ENCODE assay signal across 20 mouse cellular contexts in the genomic region with DNA sequence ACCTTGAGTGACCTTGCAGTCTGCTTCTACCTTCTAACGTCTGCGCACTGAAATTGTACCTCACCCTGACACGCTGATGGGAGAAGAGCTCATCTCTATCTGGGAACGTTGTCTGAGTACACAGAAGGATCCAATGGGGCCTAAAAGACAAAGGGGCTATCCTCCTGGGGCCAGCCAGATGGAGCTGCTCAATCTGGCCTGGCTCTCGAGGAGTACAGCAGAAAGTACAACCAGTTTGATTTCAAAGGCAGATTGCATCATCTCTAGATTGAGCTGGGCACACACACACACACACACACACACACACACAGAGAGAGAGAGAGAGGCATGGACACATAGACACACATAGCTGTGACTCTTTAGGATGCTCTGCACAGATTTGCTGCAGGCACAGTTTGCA.
DNase-seq lines count a peak whose midpoint lies in the region; ATAC-seq and TF ChIP-seq lines count a peak whose summit lies in the region.
"Had no signal": no experiment of that assay in that cellular context is flagged by ENCODE, and none has a peak within 500 bp of the region (broad histone marks: within the 10 kb centered on the region; RNA-seq: fewer than 3 reads in every experiment).

No protein-coding gene starts in this region.

- TF ChIP-seq CTCF in cerebellum, adult 2 months (IDR thresholded peaks at IDR 0.05; ENCODE audit: borderline replicate concordance, insufficient read depth, low read depth, low read length), result no peak
- TF ChIP-seq CTCF in left cerebral cortex, adult 2 months (IDR thresholded peaks at IDR 0.05), result no peak
- no peak for TF ChIP-seq CTCF in hindbrain, postnatal 0 days (IDR thresholded peaks at IDR 0.05; ENCODE audit: low read depth)

- DNase-seq in cerebellum, postnatal 14 days, result peak; percentile 4 to 9
- DNase-seq in cerebellum, adult 2 months, result no peak
- DNase-seq in left cerebral cortex, adult 2 months (ENCODE audit: extremely low spot score in 1 of 2, low spot score in 2 of 2), result no peak
- no peak for DNase-seq in left cerebral cortex, postnatal 25 days (ENCODE audit: low spot score in 2 of 2)
- DNase-seq in hindbrain, postnatal 0 days (ENCODE audit: low spot score), result peak; percentile 52
- no peak for DNase-seq in liver, embryonic 11.5 days (ENCODE audit: low spot score)
- DNase-seq in heart, postnatal 4 days, result no peak
- DNase-seq: adrenal gland, postnatal 14 days; cerebellum, postnatal 36 days; gastrocnemius, postnatal 25 days; kidney, adult 2 months; kidney, postnatal 36 days; layer of hippocampus, postnatal 36 days; lung, postnatal 10 days; retina, postnatal 1 day had no signal

- H3K27ac ChIP-seq in cerebellum, adult 2 months (ENCODE audit: insufficient read depth, low read length), result no peak overlapping the region
- H3K27ac ChIP-seq in left cerebral cortex, adult 2 months, result peak overlapping the region; percentile 61; the same call in 1 of the 2 replicates
- peak overlapping the region; percentile 32; the same call in 1 of the 2 replicates for H3K27ac ChIP-seq in hindbrain, postnatal 0 days
- peak overlapping the region; percentile 28; the same call in 1 of the 2 replicates for H3K27ac ChIP-seq in neural tube, embryonic 15.5 days (replicated peaks)
- no peak overlapping the region for H3K27ac ChIP-seq in liver, embryonic 11.5 days (ENCODE audit: low read depth, low read length)
- H3K27ac ChIP-seq: embryonic facial prominence, embryonic 15.5 days; limb, embryonic 12.5 days; liver, embryonic 15.5 days had no signal

- TF ChIP-seq POLR2A in cerebellum, adult 2 months (IDR thresholded peaks at IDR 0.05; ENCODE audit: borderline replicate concordance, insufficient read depth, low read length), result no peak

- no peaks in the 10 kb centered on the region for H3K27me3 ChIP-seq in cerebellum, adult 2 months (ENCODE audit: control insufficient read depth, insufficient read depth, low read length)
- H3K27me3 ChIP-seq in hindbrain, postnatal 0 days (ENCODE audit: insufficient read depth, low read length), result no peaks in the 10 kb centered on the region
- no peaks in the 10 kb centered on the region for H3K27me3 ChIP-seq in neural tube, embryonic 15.5 days (replicated peaks)
- H3K27me3 ChIP-seq in liver, embryonic 11.5 days (replicated peaks; ENCODE audit: control insufficient read depth, insufficient read depth, low read length), result no peaks in the 10 kb centered on the region
- H3K27me3 ChIP-seq: embryonic facial prominence, embryonic 15.5 days; limb, embryonic 12.5 days; liver, embryonic 15.5 days had no signal

- WGBS in cerebellum, adult 2 months, result 29% methylated on average over 5 of the region's 5 CpGs
- WGBS in hindbrain, postnatal 0 days, result 34% methylated on average over 5 of the region's 5 CpGs
- 44% methylated on average over 5 of the region's 5 CpGs for WGBS in neural tube, embryonic 15.5 days
- 62% methylated on average over 5 of the region's 5 CpGs for WGBS in liver, embryonic 11.5 days

- intact Hi-C loops in left cerebral cortex, adult 2 months (cut with DNase I), result loop anchor here (10.0 kb wide), 1 partner anchor 256 kb away; no protein-coding TSS in a partner anchor
- intact Hi-C loops in left cerebral cortex, postnatal 25 days (cut with DNase I), result loop anchor here (10.0 kb wide), 1 partner anchor 696 kb away; no protein-coding TSS in a partner anchor

- no peaks in the 10 kb centered on the region for H3K36me3 ChIP-seq in hindbrain, postnatal 0 days (ENCODE audit: insufficient read depth, low read length)
- no peaks in the 10 kb centered on the region for H3K36me3 ChIP-seq in neural tube, embryonic 15.5 days
- H3K36me3 ChIP-seq in liver, embryonic 11.5 days (ENCODE audit: control insufficient read depth, insufficient read depth, low read length), result no peaks in the 10 kb centered on the region
- H3K36me3 ChIP-seq: embryonic facial prominence, embryonic 15.5 days; limb, embryonic 12.5 days; liver, embryonic 15.5 days had no signal

- H3K4me3 ChIP-seq in cerebellum, adult 2 months (replicated peaks; ENCODE audit: insufficient read depth, low read depth, low read length), result no peak overlapping the region
- no peak overlapping the region for H3K4me3 ChIP-seq in left cerebral cortex, adult 2 months
- no peak overlapping the region for H3K4me3 ChIP-seq in hindbrain, postnatal 0 days (ENCODE audit: low read length)
- no peak overlapping the region for H3K4me3 ChIP-seq in neural tube, embryonic 15.5 days (replicated peaks)
- no peak overlapping the region for H3K4me3 ChIP-seq in liver, embryonic 11.5 days (ENCODE audit: low read depth, low read length)
- H3K4me3 ChIP-seq: embryonic facial prominence, embryonic 15.5 days; limb, embryonic 12.5 days; liver, embryonic 15.5 days had no signal

- no peak overlapping the region for H3K4me2 ChIP-seq in hindbrain, postnatal 0 days (ENCODE audit: low read depth, low read length)
- no peak overlapping the region for H3K4me2 ChIP-seq in neural tube, embryonic 15.5 days
- H3K4me2 ChIP-seq in liver, embryonic 11.5 days, result no peak overlapping the region
- H3K4me2 ChIP-seq: embryonic facial prominence, embryonic 15.5 days; heart, embryonic 11.5 days; limb, embryonic 12.5 days; liver, embryonic 15.5 days had no signal

- H3K9me3 ChIP-seq in hindbrain, postnatal 0 days (ENCODE audit: low read length), result no peaks in the 10 kb centered on the region
- no peaks in the 10 kb centered on the region for H3K9me3 ChIP-seq in neural tube, embryonic 15.5 days (replicated peaks)
- no peaks in the 10 kb centered on the region for H3K9me3 ChIP-seq in liver, embryonic 11.5 days (ENCODE audit: control insufficient read depth, low read length)
- H3K9me3 ChIP-seq: embryonic facial prominence, embryonic 15.5 days; limb, embryonic 12.5 days; liver, embryonic 15.5 days had no signal

- H3K4me1 ChIP-seq in cerebellum, adult 2 months (ENCODE audit: control insufficient read depth, insufficient read depth, low read length), result no peaks in the 10 kb centered on the region
- H3K4me1 ChIP-seq in hindbrain, postnatal 0 days (ENCODE audit: insufficient read depth, low read length), result no peaks in the 10 kb centered on the region
- 0 out of 2 replicates have a peak, but pooled peaks cover 9% of the 10 kb centered on the region for H3K4me1 ChIP-seq in neural tube, embryonic 15.5 days
- H3K4me1 ChIP-seq in liver, embryonic 11.5 days (replicated peaks; ENCODE audit: control insufficient read depth, insufficient read depth, low read length), result no peaks in the 10 kb centered on the region
- H3K4me1 ChIP-seq: embryonic facial prominence, embryonic 15.5 days; limb, embryonic 12.5 days; liver, embryonic 15.5 days had no signal

- ATAC-seq in hindbrain, postnatal 0 days, result peak; percentile 64
- ATAC-seq in neural tube, embryonic 15.5 days (ENCODE audit: low FRiP score), result 0 out of 2 replicates have a peak, but pooled peaks have one; percentile 33
- no peak for ATAC-seq in liver, embryonic 11.5 days (replicated peaks; ENCODE audit: low FRiP score)

- H3K9ac ChIP-seq in hindbrain, postnatal 0 days (replicated peaks; ENCODE audit: low read length), result no peak overlapping the region
- no peak overlapping the region for H3K9ac ChIP-seq in neural tube, embryonic 15.5 days (replicated peaks)
- H3K9ac ChIP-seq in liver, embryonic 11.5 days (ENCODE audit: low read depth, low read length), result no peak overlapping the region
- H3K9ac ChIP-seq: embryonic facial prominence, embryonic 15.5 days; limb, embryonic 12.5 days; liver, embryonic 15.5 days had no signal

Comparison
In these comparisons a context has a peak if more than half of its experiments do, and no peak if none do; other contexts are left out.
1. DNase-seq: peak in cerebellum, postnatal 14 days (2 of 2) and hindbrain, postnatal 0 days (single experiment); none in cerebellum, adult 2 months (0 of 2), left cerebral cortex, adult 2 months (0 of 2), left cerebral cortex, postnatal 25 days (0 of 2), liver, embryonic 11.5 days (single experiment) and heart, postnatal 4 days (single experiment).
2. H3K27ac ChIP-seq: peak in left cerebral cortex, adult 2 months (single experiment), hindbrain, postnatal 0 days (single experiment) and neural tube, embryonic 15.5 days (single experiment); none in cerebellum, adult 2 months (single experiment) and liver, embryonic 11.5 days (single experiment).